Mouse (Mus musculus): ENCODE results near the gene Ppcdc. TPM values are rescaled to one million over a fixed set of nuclear protein-coding genes. Genes with fewer than 3 reads are reported as not detected.

Ppcdc gene
- polyA plus RNA-seq, 1 experiment = 20.2 TPM

DNA sequence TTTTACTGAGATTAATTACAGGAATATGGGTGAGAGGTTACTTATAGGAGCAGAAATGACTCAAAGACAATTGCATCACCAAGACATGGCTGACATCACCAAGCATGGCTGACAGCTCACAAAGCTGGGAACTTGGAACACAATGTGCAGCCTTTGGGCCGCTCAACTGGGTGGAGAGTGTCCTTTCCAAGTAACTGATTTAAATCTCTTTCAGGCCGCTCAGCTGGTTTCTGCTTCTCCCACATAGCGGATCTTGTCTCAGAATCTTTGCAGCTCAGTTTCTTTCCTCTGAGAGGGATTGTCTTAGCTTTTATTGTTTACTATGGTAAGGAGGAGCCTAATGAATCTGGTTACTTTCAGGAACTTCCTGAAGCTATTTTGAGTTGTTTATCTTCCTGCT lies 49.1 kb downstream of the Ppcdc start:
- no peak overlapping the region for H3K4me3 ChIP-seq (replicated peaks; ENCODE audit: insufficient read depth, low read depth, low read length)
- TF ChIP-seq CTCF (IDR thresholded peaks at IDR 0.05; ENCODE audit: borderline replicate concordance, insufficient read depth, low read depth, low read length) (no peak), POLR2A (IDR thresholded peaks at IDR 0.05; ENCODE audit: borderline replicate concordance, insufficient read depth, low read length) (no peak)
- H3K4me1 ChIP-seq (ENCODE audit: control insufficient read depth, insufficient read depth, low read length) = no peaks in the 10 kb centered on the region
- H3K27me3 ChIP-seq (ENCODE audit: control insufficient read depth, insufficient read depth, low read length) = no peaks in the 10 kb centered on the region
- H3K27ac ChIP-seq (ENCODE audit: insufficient read depth, low read length) = no peak overlapping the region
- no peak for DNase-seq
- WGBS = 86% methylated on average over 3 of the region's 3 CpGs

GRCm38 (mm10) chr9:57389131-57389530 lies 50.8 kb downstream of the Ppcdc start:
- no peak overlapping the region for H3K27ac ChIP-seq (ENCODE audit: insufficient read depth, low read length)
- H3K27me3 ChIP-seq (ENCODE audit: control insufficient read depth, insufficient read depth, low read length) = no peaks in the 10 kb centered on the region
- no peak overlapping the region for H3K4me3 ChIP-seq (replicated peaks; ENCODE audit: insufficient read depth, low read depth, low read length)
- H3K4me1 ChIP-seq (ENCODE audit: control insufficient read depth, insufficient read depth, low read length) = no peaks in the 10 kb centered on the region
- TF ChIP-seq POLR2A (IDR thresholded peaks at IDR 0.05; ENCODE audit: borderline replicate concordance, insufficient read depth, low read length) = no peak
- TF ChIP-seq CTCF (IDR thresholded peaks at IDR 0.05; ENCODE audit: borderline replicate concordance, insufficient read depth, low read depth, low read length) = no peak
- 13% methylated on average over 1 of the region's 1 CpGs for WGBS
- no peak for DNase-seq

DNA sequence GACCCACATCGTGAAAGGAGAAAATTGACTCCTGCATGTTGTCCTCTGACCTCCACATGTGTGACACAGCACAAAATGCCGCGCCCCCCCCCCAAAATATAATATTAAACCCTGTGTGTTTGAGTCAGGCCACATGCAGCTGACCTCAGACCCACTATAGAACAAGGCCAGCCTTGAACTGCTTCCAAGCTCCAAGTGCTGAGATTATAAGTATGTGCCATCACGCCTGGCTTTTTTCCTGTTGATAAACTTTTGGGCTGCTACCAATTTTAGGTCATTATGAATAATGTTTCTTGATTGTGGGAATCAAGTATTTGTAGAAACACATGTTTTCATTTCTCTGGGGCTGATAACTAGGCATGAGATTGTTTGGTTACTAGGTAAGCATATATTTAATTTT lies 53.0 kb downstream of the Ppcdc start:
- no peak for DNase-seq
- TF ChIP-seq POLR2A (IDR thresholded peaks at IDR 0.05; ENCODE audit: borderline replicate concordance, insufficient read depth, low read length) (no peak), CTCF (IDR thresholded peaks at IDR 0.05; ENCODE audit: borderline replicate concordance, insufficient read depth, low read depth, low read length) (no peak)
- WGBS = 88% methylated on average over 4 of the region's 4 CpGs
- no peak overlapping the region for H3K27ac ChIP-seq (ENCODE audit: insufficient read depth, low read length)
- H3K4me1 ChIP-seq (ENCODE audit: control insufficient read depth, insufficient read depth, low read length) = no peaks in the 10 kb centered on the region
- H3K4me3 ChIP-seq (replicated peaks; ENCODE audit: insufficient read depth, low read depth, low read length) = no peak overlapping the region
- H3K27me3 ChIP-seq (ENCODE audit: control insufficient read depth, insufficient read depth, low read length) = no peaks in the 10 kb centered on the region

DNA sequence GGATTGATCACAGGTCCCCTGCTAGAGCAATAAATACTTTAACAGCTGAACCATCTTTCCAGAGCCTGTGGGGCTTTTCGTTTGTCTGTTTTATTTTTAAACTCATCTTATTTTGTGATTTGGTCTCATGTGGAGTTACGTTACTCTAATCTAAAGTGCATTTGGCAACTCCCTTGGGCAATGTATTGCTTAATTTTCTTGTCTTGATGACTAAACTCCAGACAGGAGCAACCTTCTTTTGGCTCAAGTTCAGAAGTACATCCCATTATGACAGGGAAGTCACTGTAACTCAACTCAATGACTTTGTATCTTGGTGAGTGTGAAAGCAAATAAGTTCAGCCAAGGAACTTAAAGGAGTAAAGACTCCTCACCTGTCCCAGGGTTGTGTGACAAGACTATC lies 55.3 kb downstream of the Ppcdc start:
- Histone ChIP-seq H3K4me1 (ENCODE audit: control insufficient read depth, insufficient read depth, low read length) (no peaks in the 10 kb centered on the region), H3K27ac (ENCODE audit: insufficient read depth, low read length) (no peak overlapping the region), H3K4me3 (replicated peaks; ENCODE audit: insufficient read depth, low read depth, low read length) (no peak overlapping the region), H3K27me3 (ENCODE audit: control insufficient read depth, insufficient read depth, low read length) (no peaks in the 10 kb centered on the region)
- DNase-seq = no peak
- 85% methylated on average over 2 of the region's 2 CpGs for WGBS
- no peak for TF ChIP-seq POLR2A (IDR thresholded peaks at IDR 0.05; ENCODE audit: borderline replicate concordance, insufficient read depth, low read length)
- no peak for TF ChIP-seq CTCF (IDR thresholded peaks at IDR 0.05; ENCODE audit: borderline replicate concordance, insufficient read depth, low read depth, low read length)

DNA sequence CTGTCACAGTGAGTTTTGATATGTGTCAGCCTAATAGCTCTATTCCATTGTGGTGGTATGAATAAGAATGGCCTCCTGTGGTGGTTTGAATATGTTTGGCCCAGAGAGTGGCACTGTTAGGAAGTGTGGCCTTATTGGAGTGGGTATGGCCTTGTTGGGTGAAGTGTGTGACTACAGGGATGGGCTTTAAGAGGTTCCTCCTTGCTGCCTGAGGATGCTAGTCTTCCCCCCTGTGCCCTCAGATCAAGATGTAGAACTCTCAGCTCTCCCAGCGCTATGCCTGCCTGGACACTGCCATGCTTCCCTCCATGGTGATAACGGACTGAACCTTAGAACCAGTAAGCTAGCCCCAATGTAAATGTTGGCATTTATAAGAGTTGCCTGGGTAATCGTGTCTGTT lies 78.9 kb downstream of the Ppcdc start:
- TF ChIP-seq CTCF (IDR thresholded peaks at IDR 0.05; ENCODE audit: borderline replicate concordance, insufficient read depth, low read depth, low read length) = no peak
- TF ChIP-seq POLR2A (IDR thresholded peaks at IDR 0.05; ENCODE audit: borderline replicate concordance, insufficient read depth, low read length) = no peak
- no peak for DNase-seq
- H3K4me3 ChIP-seq (replicated peaks; ENCODE audit: insufficient read depth, low read depth, low read length) = no peak overlapping the region
- no peaks in the 10 kb centered on the region for H3K4me1 ChIP-seq (ENCODE audit: control insufficient read depth, insufficient read depth, low read length)
- no peak overlapping the region for H3K27ac ChIP-seq (ENCODE audit: insufficient read depth, low read length)
- H3K27me3 ChIP-seq (ENCODE audit: control insufficient read depth, insufficient read depth, low read length) = no peaks in the 10 kb centered on the region; the same call in 1 of the 2 replicates
- WGBS = 85% methylated on average over 3 of the region's 3 CpGs

DNA sequence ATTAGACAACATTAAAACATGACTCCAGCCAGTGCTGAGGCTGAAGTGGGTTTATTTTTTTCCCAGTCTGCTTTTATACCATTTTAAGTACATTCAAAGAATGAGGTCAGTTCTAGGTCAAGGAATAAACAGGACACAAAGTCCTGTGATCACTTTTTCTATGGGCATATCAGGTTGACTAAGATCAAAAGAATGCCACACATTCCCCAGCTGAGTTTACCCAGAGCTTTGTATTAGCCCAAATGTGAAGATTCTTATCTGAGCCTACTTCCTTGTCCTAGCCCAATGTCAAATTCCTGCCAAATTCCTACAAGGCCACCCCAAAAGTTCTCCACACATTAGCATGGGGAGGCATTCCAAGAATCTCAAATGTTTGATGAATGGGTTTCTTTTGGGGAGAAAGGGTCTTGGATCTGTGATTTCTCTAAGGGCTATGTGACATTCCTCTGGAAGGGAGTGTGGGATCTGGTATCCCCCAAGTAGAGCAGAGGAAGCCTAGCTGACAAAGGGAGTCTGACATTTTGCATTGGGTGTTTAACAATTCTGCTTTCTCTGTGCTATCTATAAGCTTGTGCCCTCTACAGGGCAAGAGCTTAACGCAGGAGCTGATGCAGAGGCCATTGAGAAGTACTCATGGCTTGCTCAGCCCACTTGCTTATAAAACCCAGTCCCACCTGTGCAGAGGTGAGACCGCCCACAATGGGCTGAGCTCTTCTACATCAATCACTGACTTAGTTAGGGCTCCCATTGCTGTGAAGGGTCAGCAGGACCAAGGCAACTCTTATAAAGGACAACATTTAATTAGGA lies 85.3 kb downstream of the Ppcdc start:
- WGBS = 69% methylated on average over 2 of the region's 2 CpGs
- Histone ChIP-seq H3K4me1 (ENCODE audit: control insufficient read depth, insufficient read depth, low read length) (no peaks in the 10 kb centered on the region), H3K4me3 (replicated peaks; ENCODE audit: insufficient read depth, low read depth, low read length) (no peak overlapping the region), H3K27me3 (ENCODE audit: control insufficient read depth, insufficient read depth, low read length) (no peaks in the 10 kb centered on the region; the same call in 1 of the 2 replicates), H3K27ac (ENCODE audit: insufficient read depth, low read length) (no peak overlapping the region)
- TF ChIP-seq CTCF (IDR thresholded peaks at IDR 0.05; ENCODE audit: borderline replicate concordance, insufficient read depth, low read depth, low read length) = no peak
- no peak for TF ChIP-seq POLR2A (IDR thresholded peaks at IDR 0.05; ENCODE audit: borderline replicate concordance, insufficient read depth, low read length)
- DNase-seq = no peak

GRCm38 (mm10) chr9:57351277-57351676 lies 88.6 kb downstream of the Ppcdc start:
- no peak overlapping the region for H3K4me3 ChIP-seq (replicated peaks; ENCODE audit: insufficient read depth, low read depth, low read length)
- no peak for TF ChIP-seq POLR2A (IDR thresholded peaks at IDR 0.05; ENCODE audit: borderline replicate concordance, insufficient read depth, low read length)
- 56% methylated on average over 2 of the region's 2 CpGs for WGBS
- H3K27ac ChIP-seq (ENCODE audit: insufficient read depth, low read length) = no peak overlapping the region
- no peaks in the 10 kb centered on the region for H3K4me1 ChIP-seq (ENCODE audit: control insufficient read depth, insufficient read depth, low read length)
- no peak for DNase-seq
- H3K27me3 ChIP-seq (ENCODE audit: control insufficient read depth, insufficient read depth, low read length) = no peaks in the 10 kb centered on the region

DNA sequence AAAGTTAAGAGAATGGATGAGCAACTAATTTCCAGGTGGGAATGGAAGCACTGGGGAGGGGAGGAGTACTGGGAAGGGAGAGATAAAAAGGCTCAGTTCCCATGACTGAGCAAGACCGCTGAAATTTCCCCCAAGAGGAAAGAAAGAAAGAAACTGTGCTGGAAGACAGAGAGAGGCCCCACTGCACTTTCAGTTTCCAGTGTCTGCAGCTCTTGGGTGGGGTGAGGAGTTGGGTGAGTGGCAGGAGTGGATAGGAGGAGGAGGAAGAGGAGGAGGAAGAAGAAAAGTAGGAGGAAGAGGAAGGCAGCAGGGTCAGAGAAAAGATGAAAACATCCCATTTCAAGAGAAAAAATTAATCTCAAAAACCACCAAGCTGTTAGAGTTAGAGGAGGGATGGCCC lies 94.0 kb downstream of the Ppcdc start:
- 56% methylated on average over 1 of the region's 1 CpGs for WGBS
- H3K27ac ChIP-seq (ENCODE audit: insufficient read depth, low read length) = no peak overlapping the region
- H3K27me3 ChIP-seq (ENCODE audit: control insufficient read depth, insufficient read depth, low read length) = no peaks in the 10 kb centered on the region
- DNase-seq = no peak
- TF ChIP-seq CTCF (IDR thresholded peaks at IDR 0.05; ENCODE audit: borderline replicate concordance, insufficient read depth, low read depth, low read length) (no peak), POLR2A (IDR thresholded peaks at IDR 0.05; ENCODE audit: borderline replicate concordance, insufficient read depth, low read length) (no peak)
- no peaks in the 10 kb centered on the region for H3K4me1 ChIP-seq (ENCODE audit: control insufficient read depth, insufficient read depth, low read length)
- H3K4me3 ChIP-seq (replicated peaks; ENCODE audit: insufficient read depth, low read depth, low read length) = no peak overlapping the region
